Mouse (Mus musculus) T-helper 17 cell (primary cell): ENCODE data around the gene 4930447C04Rik.

Experiments used
- in situ Hi-C, 2 experiments: fragments of 300-600 bp; cut with MboI, MseI; formaldehyde crosslinking; loops; 1 replicate in 1 of 2; 2 replicates in 1 of 2; pipeline ENCODE4 v1.15.1; 2025; ENCODE audit warnings: high pct_unique_total_duplicates in 2 of 2

Gene 4930447C04Rik

GRCm38 (mm10) chr12:72944411-72945225 lies 4.0 kb upstream of the 4930447C04Rik start:
- in situ Hi-C loops: no loop called here

- in situ Hi-C loops: no loop called here
Measured at GRCm38 (mm10) chr12:72943574-72944110, 3.1 kb upstream of the 4930447C04Rik start.

- in situ Hi-C loops: no loop called here
Measured at GRCm38 (mm10) chr12:72942171-72942570, 1.6 kb upstream of the 4930447C04Rik start.

- in situ Hi-C loops: no loop called here
Measured at GRCm38 (mm10) chr12:72941398-72942051, 951 bp upstream of the 4930447C04Rik start.

- in situ Hi-C loops: no loop called here
Measured at GRCm38 (mm10) chr12:72940822-72941397, 336 bp upstream of the 4930447C04Rik start.

GRCm38 (mm10) chr12:72939616-72940015 lies 958 bp downstream of the 4930447C04Rik start, which contains the start of gene Six6:
Six6 (plus strand) TSS chr12:72939892.
- in situ Hi-C loops: no loop called here

- in situ Hi-C loops: no loop called here
Measured at GRCm38 (mm10) chr12:72938600-72939490, 1.7 kb downstream of the 4930447C04Rik start.

GRCm38 (mm10) chr12:72938176-72938575 lies 2.4 kb downstream of the 4930447C04Rik start:
- in situ Hi-C loops: no loop called here

GRCm38 (mm10) chr12:72937537-72938120 lies 2.9 kb downstream of the 4930447C04Rik start:
- in situ Hi-C loops: no loop called here

GRCm38 (mm10) chr12:72936751-72937150 lies 3.8 kb downstream of the 4930447C04Rik start:
- in situ Hi-C loops: no loop called here

- in situ Hi-C loops: no loop called here
Measured at GRCm38 (mm10) chr12:72917159-72917993, 23.2 kb downstream of the 4930447C04Rik start.

GRCm38 (mm10) chr12:72854377-72855032 lies 86.1 kb downstream of the 4930447C04Rik start:
- in situ Hi-C loops: loop anchor here in 1 of 2 experiments (5.0 kb wide), 1 partner anchor 103 kb away; no protein-coding TSS in a partner anchor

- in situ Hi-C loops: no loop called here
Measured at GRCm38 (mm10) chr12:72853406-72854076, 87.0 kb downstream of the 4930447C04Rik start.

GRCm38 (mm10) chr12:72852264-72852663 lies 88.3 kb downstream of the 4930447C04Rik start:
- in situ Hi-C loops: no loop called here

GRCm38 (mm10) chr12:72850146-72850545 lies 90.4 kb downstream of the 4930447C04Rik start:
- in situ Hi-C loops: no loop called here

- in situ Hi-C loops: loop anchor here in 1 of 2 experiments (10.0 kb wide), 1 partner anchor 667 kb away; no protein-coding TSS in a partner anchor
Measured at GRCm38 (mm10) chr12:72847725-72848124, 92.8 kb downstream of the 4930447C04Rik start.

- in situ Hi-C loops: loop anchor here in 1 of 2 experiments (10.0 kb wide), 1 partner anchor 669 kb away; no protein-coding TSS in a partner anchor
Measured at GRCm38 (mm10) chr12:72845946-72846345, 94.6 kb downstream of the 4930447C04Rik start.

- in situ Hi-C loops: loop anchor here (5.0 to 10.0 kb wide), 2 partner anchors 133 to 671 kb away; no protein-coding TSS in a partner anchor
Measured at GRCm38 (mm10) chr12:72843973-72844620, 96.5 kb downstream of the 4930447C04Rik start.
